Mouse (Mus musculus): Measurements from ENCODE around the gene Gemin4.

- TF ChIP-seq POLR2A (IDR thresholded peaks at IDR 0.05; ENCODE audit: control insufficient read depth, low read depth, low read length) (peak; percentile 69), CTCF (IDR thresholded peaks at IDR 0.05; ENCODE audit: control insufficient read depth, insufficient read depth, insufficient replicate concordance, low read depth, low read length) (no peak)
Measured at GRCm38 (mm10) chr11:76242901-76243810, 25.7 kb upstream of the Gemin4 start, which contains the start of the genes Mrm3 and Glod4.

Measured in testis, adult 2 months (tissue).